Mouse (Mus musculus) layer of hippocampus, adult 18-20 months (tissue): ENCODE measurements around the gene Jade3. TPM values are rescaled to one million over a fixed set of nuclear protein-coding genes. Genes with fewer than 3 reads are reported as not detected.
"Not testable (repeated sequence)": the region's sequence is repeated elsewhere in the genome, so short reads cannot be mapped to it uniquely, and the experiment has no call there.

Experiments
- DNase-seq, 2 experiments: peaks; one replicate each; pipeline ENCODE4 v3.0.0; 2022; ENCODE audit warnings: low spot score in 2 of 2
- long read RNA-seq: library from polyadenylated mRNA; stranded (forward); transcript quantifications from one replicate; pipeline ENCODE4 v2.0.0, GENCODE M21; 2021
- total RNA-seq, 2 experiments: library from RNA; stranded (reverse); gene quantifications; 2 replicates each; pipeline ENCODE4 v1.2.3; 2021

The Jade3 gene
- 1 to 10 TPM; 7.8 to 9.9 TPM for total RNA-seq
- long read RNA-seq, full-length matches to known transcripts = 1 of 6 reads
- long read RNA-seq, partial matches to known transcripts = 1 of 6 reads
- long read RNA-seq, other reads (novel, unspliced or antisense) = 4 of 6 reads

GRCm38 (mm10) chrX:20425140-20425838 lies at the start of gene Jade3:
Gene Jade3 (plus strand): TSS chrX:20425688.
- DNase-seq = peak; percentile 45 to 69

DNA sequence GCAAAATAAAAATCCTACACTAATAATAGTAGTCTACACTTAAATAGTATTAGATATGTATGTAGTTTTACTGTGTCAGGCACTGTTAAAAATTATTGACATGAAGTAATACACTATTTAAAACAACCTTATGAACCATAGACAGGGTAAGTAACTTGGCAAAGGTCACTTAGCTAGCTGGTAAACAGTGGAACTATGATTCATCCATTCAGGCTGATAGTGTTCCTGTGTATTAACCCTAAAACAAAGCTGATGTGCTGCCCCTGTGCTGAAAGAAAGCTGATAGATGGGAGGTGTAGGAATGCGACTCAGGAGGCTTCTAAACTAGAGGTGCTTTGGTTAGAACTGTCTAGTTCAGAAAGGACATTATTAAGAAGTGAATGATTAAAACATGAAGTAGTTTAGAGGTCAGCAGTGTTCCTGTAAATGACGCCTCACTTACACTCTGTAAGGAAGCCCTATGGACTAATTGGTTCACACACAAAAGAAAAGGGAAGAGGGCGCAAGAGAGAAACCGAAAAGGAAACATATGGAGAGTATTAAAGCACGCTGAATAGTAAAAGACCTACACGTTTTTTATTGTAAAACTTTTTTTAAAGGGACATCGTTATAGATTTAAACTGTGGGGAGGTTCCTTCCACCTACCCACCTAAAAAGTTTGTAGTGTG lies 46.0 kb upstream of the Jade3 start:
- DNase-seq = no peak

DNA sequence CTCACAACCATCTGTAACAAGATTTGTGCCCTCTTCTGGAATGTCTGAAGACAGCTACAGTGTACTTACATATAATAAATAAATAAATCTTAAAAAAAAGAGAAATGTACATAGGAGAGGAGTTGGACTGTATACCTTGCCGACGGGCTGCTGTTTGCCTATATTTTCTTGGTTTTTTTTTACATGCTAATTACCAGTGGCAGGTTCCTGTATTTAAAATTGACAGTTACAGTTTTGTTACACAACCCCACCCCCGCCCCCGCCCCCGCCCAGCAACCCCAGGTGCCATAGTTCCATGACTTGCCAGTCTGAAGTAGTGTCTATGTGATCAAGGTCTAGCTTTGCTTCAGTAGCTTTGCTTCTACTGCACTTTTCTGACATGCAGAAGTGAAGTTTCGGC lies 43.2 kb upstream of the Jade3 start:
- no peak for DNase-seq

DNA sequence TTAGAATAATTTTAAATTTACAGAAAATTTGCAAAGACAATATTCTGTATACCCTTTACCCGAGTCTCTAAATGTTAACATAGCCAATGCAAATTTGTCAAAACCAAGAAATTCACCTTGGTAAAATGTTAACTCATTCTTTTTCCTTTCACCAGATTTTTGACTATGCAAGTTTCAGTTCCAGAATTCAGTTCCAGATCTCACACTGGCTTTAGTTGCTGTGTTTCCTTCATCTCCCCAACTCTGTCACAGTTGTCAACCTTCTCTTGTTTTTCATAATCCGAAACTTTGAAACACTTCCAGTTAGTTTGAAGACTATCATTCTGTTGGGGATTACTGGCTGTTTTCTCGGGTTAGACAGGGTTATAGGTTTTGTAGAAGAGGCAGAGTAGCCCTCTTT lies 38.5 kb upstream of the Jade3 start:
- no peak for DNase-seq

DNA sequence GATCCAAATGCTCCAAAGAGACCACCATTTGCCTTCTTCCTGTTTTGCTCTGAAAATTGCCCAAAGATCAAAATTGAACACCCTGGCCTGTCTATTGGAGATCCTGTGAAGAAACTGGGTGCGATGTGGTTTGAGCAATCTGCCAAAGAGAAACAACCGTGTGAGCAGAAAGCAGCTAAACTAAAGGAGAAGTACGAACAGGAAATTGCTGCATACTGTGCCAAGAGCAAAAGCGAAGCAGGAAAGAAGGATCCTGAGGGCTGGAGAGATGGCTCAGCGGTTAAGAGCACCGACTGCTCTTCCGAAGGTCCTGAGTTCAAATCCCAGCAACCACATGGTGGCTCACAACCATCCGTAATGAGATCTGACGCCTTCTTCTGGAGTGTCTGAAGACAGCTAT lies 33.5 kb upstream of the Jade3 start:
- DNase-seq = not testable (repeated sequence)

- DNase-seq = no peak
These were observed 32.5 kb upstream of the Jade3 start for GRCm38 (mm10) chrX:20392942-20393341.

GRCm38 (mm10) chrX:20404068-20404467 lies 21.4 kb upstream of the Jade3 start:
- no peak for DNase-seq

DNA sequence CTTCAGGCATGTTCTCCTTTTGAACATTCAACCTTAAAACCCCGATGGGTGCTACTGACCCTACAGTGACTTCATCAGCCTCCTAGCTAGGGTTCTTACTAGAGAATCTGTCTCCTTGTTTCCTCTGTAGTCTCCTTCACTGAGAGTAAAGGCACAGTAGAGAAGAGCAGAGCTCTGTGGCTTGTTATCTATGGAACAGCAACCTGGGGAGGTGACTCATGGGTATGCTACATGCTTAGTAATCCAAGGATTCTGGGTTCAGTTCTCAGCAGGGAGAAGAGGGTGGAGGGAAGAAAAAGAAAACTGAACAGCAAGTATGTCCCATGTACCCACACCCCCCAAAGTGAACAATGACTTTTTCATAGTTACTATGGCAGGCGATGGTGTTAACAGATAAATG lies 18.6 kb upstream of the Jade3 start:
- DNase-seq = no peak

GRCm38 (mm10) chrX:20407676-20408075 lies 17.8 kb upstream of the Jade3 start:
- DNase-seq = no peak

DNA sequence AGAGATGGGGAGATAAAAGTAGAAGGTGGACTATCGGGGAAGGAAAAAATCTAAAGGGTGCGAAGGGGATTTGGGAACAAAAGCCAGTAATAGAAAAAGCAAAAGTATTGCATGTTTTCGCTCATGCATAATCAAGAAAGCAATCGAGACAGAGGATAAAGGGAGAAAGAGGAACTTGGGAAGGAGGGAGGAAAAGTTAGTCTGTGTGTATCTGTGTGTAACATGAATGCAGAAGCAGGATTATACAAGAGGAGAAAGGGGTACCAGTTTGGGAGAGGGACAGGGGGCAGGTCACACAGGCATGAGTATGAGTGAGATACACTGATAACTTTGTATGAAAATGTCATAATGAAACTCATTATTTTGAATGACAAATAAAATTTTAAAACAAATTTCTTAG lies 14.1 kb upstream of the Jade3 start:
- DNase-seq = no peak

GRCm38 (mm10) chrX:20412221-20412620 lies 13.3 kb upstream of the Jade3 start:
- DNase-seq = no peak

GRCm38 (mm10) chrX:20414885-20415622 lies 10.4 kb upstream of the Jade3 start:
- DNase-seq = peak; percentile 15 to 58

DNA sequence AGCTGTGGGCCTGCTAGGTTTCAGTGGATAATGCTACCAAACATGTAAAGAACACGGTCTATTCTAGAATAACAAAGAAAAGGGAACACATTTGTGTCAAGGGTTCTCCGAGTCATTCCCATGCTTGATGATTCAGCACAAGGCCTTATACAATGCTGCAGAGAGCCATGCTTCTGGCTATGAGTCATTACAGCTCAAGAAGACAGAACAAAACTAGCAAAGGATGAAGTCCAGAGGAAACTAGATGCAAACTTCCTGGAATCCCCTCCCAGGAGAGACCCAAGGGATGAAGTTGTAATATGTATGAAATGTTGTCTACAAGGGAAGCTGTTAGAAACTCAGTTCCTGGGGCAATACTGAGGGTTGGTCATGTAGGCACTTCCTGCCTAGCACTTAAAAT lies 7.0 kb upstream of the Jade3 start:
- no peak for DNase-seq

DNA sequence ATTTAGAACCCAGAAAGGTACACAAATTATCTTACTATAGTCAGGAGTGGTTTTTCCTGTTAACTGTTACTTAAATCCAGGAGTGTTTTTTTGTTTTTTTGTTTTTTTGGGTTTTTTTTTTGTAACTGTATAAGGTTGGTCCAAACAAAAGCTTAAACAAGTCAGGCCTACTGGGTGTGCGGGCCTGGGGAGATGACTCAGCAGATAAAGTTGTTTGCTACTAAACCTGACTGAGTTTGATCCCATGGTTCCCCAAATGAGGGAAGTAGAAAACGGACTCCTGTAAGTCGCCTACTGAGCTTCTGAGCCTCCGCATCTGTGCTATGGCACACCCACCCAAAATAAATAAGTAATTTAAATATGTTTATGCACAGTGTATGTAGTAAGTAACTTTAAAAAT lies 6.0 kb upstream of the Jade3 start:
- DNase-seq = no peak

GRCm38 (mm10) chrX:20425839-20426449 lies 456 bp downstream of the Jade3 start:
- no peak for DNase-seq

DNA sequence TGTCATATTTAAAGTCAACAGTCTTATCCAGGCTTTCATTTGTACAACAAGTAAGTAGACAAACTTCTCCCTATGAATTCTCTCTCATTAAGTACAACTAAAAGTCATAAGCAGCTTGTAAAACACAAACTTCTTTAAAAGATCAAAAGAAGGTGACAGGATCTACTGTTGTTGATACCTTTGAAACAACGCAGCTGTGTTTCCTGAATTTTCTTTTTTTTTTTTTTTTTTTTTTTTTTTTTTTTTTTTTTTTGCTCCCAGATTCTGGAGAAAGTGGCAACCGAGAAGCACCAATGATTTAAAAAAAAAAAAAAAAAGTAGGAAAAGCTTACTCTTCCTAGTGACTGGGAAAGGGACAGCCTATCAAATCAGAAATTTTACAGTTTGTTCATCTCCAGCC lies 57.7 kb downstream of the Jade3 start:
- DNase-seq = no peak

DNA sequence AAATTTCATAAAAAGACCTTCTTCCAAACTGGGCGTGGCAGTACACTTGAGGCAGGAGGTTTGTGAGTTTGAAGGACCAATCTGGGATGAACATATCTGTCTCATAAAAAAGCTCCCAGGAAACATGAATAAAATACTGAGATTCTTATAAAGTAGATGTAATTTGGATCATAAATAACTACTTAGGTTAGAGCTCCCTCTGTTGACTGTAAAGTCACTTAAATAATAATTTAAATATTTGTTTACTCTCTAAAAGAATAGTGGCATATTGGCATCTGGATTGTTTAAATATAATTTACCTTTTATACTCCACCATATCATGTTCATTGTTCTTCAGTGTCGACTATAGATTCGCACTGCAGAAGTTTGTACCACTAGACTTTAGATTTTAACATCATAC lies 72.2 kb downstream of the Jade3 start:
- DNase-seq = no peak

DNA sequence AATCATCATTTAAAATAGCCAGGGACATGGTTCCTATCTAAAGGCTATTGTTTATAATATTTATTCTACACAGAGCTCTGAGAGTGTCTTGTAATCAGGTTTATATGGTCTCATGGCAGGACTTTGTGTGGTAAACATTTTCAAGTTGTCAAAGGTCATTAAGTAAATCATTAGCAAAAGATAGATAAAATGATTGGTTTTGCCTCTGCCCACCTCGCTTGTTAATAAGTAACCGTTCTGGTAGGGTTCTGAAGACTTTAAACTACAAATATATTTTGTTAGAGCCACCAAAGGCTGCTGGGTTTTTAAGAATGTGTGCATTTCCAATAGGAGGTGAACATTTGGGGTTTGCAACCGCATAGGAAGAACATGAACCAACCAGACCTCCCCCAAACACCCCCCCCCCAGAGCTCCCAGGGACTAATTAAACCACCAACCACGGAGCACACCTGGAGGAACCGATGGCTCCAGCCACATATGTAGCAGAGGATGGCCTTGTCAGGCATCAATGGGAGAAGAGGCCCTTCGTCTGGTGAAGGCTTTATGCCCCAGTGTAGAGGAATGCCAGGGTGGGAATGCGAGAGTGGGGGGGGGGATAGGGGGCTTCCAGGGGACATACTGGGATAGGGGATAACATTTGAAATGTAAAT lies 94.9 kb downstream of the Jade3 start:
- no peak for DNase-seq

DNA sequence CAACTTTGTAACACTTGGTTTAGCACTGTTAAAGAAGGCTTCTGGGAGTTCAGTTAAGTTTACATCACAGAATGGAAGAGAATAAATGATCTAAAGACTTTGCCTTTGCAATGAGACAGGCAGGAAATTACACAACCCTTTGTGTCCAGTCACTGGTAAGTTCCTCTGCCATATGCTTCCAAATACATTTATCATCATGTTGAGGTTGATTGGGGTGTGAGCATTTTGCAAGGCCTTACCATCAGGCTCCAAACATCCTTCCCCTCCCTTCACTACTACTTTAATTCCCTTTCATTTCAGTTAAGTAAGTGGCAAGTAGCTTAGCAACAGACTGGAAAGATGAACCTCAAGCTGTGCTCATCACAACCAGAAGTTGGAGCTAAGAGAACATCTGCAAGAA lies 96.1 kb downstream of the Jade3 start:
- DNase-seq = no peak

DNA sequence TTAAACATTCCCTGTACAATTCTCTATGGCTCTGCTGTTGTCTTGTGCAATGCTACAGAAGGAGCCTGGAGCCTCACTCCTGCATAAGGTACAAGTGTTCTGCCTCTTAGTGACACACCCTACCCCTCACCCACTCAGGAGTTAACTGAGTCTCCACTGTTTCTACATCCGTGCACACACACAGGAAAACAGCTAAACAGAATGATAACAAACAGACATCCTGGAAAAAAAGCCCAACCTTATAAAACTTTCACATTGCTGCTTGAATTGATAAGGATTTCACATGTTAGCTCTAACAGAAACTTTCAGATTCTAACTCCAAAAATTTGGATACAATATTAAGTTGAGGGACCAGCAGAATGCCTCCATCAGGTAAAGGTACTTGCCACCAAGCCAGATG lies 107.1 kb downstream of the Jade3 start:
- DNase-seq = no peak

DNA sequence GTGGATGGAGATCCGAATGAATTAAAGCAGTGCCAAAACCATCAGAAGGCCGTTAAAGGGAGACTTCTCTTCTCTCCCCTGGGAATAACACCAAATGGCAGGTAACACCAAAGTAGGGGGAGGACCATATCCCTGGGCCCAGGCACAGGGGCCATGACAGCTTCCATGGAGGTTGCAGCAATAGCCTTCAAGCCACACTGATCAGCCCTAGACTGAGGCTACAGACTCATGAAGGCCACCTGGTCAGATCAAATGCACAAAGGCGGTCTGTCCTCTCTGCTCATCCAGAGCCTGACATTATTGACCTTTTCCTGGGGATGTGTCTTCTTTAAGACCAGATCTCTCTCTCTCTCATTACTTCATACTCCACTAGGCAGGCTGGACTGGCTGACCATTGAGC lies 118.4 kb downstream of the Jade3 start:
- no peak for DNase-seq
